In the genomic region with DNA sequence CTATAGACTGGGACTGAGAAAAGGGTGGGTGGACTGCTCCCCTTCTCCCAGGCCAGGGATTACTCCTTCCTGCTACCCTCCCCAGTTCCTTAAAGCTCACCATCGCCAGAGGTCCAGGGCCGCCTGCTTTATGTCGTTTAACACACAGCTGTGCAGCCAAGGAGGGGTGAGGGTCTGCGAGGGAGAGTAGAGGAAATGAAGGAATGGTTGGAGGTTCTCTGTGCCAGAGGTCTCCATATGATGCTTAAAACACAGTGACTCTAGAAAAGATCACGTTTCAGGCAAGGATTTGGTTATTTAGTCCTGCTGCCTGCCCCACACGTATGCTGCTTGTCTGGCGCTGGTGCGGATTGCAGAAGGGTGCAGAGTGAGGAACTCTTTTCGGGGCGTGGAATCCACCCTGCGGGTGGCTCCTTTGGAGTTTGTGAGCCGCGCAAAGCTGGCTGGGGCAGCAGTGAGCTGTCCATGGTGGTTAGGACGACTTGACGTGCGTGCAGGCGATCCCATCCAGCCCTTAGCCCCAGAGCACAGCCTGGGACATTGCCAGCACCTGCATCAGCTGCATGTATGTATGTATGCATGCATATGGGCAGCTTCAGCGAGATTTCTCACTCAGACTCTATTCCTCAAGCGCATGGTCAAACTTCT, we compare ENCODE assay signal across 9 mouse cellular contexts. TPM values are rescaled to one million over a fixed set of nuclear protein-coding genes. Genes with fewer than 3 reads are reported as not detected.
DNase-seq lines count a peak whose midpoint lies in the region; ATAC-seq lines count a peak whose summit lies in the region.
"Had no signal": no experiment of that assay in that cellular context is flagged by ENCODE, and none has a peak within 500 bp of the region (broad histone marks: within the 10 kb centered on the region; RNA-seq: fewer than 3 reads in every experiment).

No protein-coding gene starts in this region.

- no peak overlapping the region for H3K4me3 ChIP-seq in hindbrain, embryonic 11.5 days (ENCODE audit: low read depth, low read length)
- no peak overlapping the region for H3K4me3 ChIP-seq in hindbrain, embryonic 13.5 days
- H3K4me3 ChIP-seq in embryonic facial prominence, embryonic 14.5 days (ENCODE audit: low read depth, low read length): no peak overlapping the region
- peak overlapping the region; percentile 48 for H3K4me3 ChIP-seq in megakaryocyte, embryonic 14.5 days (replicated peaks)
- H3K4me3 ChIP-seq: liver, embryonic 13.5 days had no signal

- peaks cover 18% of the 10 kb centered on the region for H3K27me3 ChIP-seq in hindbrain, embryonic 11.5 days (ENCODE audit: control insufficient read depth, insufficient read depth, low read length)
- H3K27me3 ChIP-seq in hindbrain, embryonic 13.5 days: peaks cover 63% of the 10 kb centered on the region
- peaks cover 29% of the 10 kb centered on the region for H3K27me3 ChIP-seq in embryonic facial prominence, embryonic 14.5 days (replicated peaks; ENCODE audit: control insufficient read depth, insufficient read depth, low read length)
- H3K27me3 ChIP-seq in megakaryocyte, embryonic 14.5 days (replicated peaks): peaks cover 59% of the 10 kb centered on the region

- 5% methylated on average over 19 of the region's 19 CpGs for WGBS in hindbrain, embryonic 11.5 days
- 6% methylated on average over 19 of the region's 19 CpGs for WGBS in hindbrain, embryonic 13.5 days
- 3% methylated on average over 18 of the region's 19 CpGs for WGBS in embryonic facial prominence, embryonic 14.5 days

- no peaks in the 10 kb centered on the region for H3K36me3 ChIP-seq in hindbrain, embryonic 11.5 days (ENCODE audit: control insufficient read depth, insufficient read depth, low read length)
- H3K36me3 ChIP-seq in hindbrain, embryonic 13.5 days: no peaks in the 10 kb centered on the region
- no peaks in the 10 kb centered on the region for H3K36me3 ChIP-seq in embryonic facial prominence, embryonic 14.5 days (ENCODE audit: control insufficient read depth, insufficient read depth, low read length)
- no peaks in the 10 kb centered on the region for H3K36me3 ChIP-seq in megakaryocyte, embryonic 14.5 days (replicated peaks; ENCODE audit: low read length)
- H3K36me3 ChIP-seq: liver, embryonic 13.5 days had no signal

- H3K27ac ChIP-seq in hindbrain, embryonic 11.5 days (ENCODE audit: low read depth, low read length): no peak overlapping the region
- no peak overlapping the region for H3K27ac ChIP-seq in hindbrain, embryonic 13.5 days
- no peak overlapping the region for H3K27ac ChIP-seq in embryonic facial prominence, embryonic 14.5 days (replicated peaks; ENCODE audit: low read depth, low read length)
- H3K27ac ChIP-seq: liver, embryonic 13.5 days had no signal

- peak; percentile 36 for DNase-seq in hindbrain, embryonic 11.5 days (ENCODE audit: low spot score)
- peak; percentile 49 for DNase-seq in WW6 (ENCODE audit: low read depth, low spot score)
- peak; percentile 88 for DNase-seq in embryonic facial prominence, embryonic 14.5 days (ENCODE audit: low spot score)
- DNase-seq in cerebellum, adult 9-11 months: no peak
- DNase-seq in cerebellum, adult 8-10 months: no peak
- no peak for DNase-seq in spleen, adult 12 weeks (ENCODE audit: low spot score)
- DNase-seq: liver, embryonic 13.5 days had no signal

- H3K4me1 ChIP-seq in hindbrain, embryonic 11.5 days (replicated peaks; ENCODE audit: control insufficient read depth, insufficient read depth, low read length): no peaks in the 10 kb centered on the region
- H3K4me1 ChIP-seq in hindbrain, embryonic 13.5 days (replicated peaks): peaks cover 19% of the 10 kb centered on the region
- H3K4me1 ChIP-seq in embryonic facial prominence, embryonic 14.5 days (ENCODE audit: control insufficient read depth, insufficient read depth, low read length): no peaks in the 10 kb centered on the region; the same call in 1 of the 2 replicates
- H3K4me1 ChIP-seq in megakaryocyte, embryonic 14.5 days: peaks cover 15% of the 10 kb centered on the region
- H3K4me1 ChIP-seq: liver, embryonic 13.5 days had no signal

- no peak overlapping the region for H3K4me2 ChIP-seq in hindbrain, embryonic 11.5 days (replicated peaks; ENCODE audit: low read depth, low read length)
- H3K4me2 ChIP-seq in hindbrain, embryonic 13.5 days: no peak overlapping the region; the same call in 1 of the 2 replicates
- H3K4me2 ChIP-seq in embryonic facial prominence, embryonic 14.5 days (ENCODE audit: low read depth, low read length): no peak overlapping the region
- H3K4me2 ChIP-seq: liver, embryonic 13.5 days had no signal

- ATAC-seq in hindbrain, embryonic 11.5 days (ENCODE audit: low FRiP score): no peak
- no peak for ATAC-seq in hindbrain, embryonic 13.5 days (ENCODE audit: low FRiP score)
- ATAC-seq in embryonic facial prominence, embryonic 14.5 days (ENCODE audit: low read depth): peak; percentile 56

- no peak overlapping the region for H3K9ac ChIP-seq in hindbrain, embryonic 11.5 days (ENCODE audit: low read depth, low read length)
- H3K9ac ChIP-seq in hindbrain, embryonic 13.5 days: no peak overlapping the region
- H3K9ac ChIP-seq in embryonic facial prominence, embryonic 14.5 days (ENCODE audit: low read depth, low read length): no peak overlapping the region
- H3K9ac ChIP-seq: liver, embryonic 13.5 days had no signal

- no peaks in the 10 kb centered on the region for H3K9me3 ChIP-seq in hindbrain, embryonic 11.5 days (ENCODE audit: control insufficient read depth, low read length)
- no peaks in the 10 kb centered on the region for H3K9me3 ChIP-seq in hindbrain, embryonic 13.5 days
- H3K9me3 ChIP-seq in embryonic facial prominence, embryonic 14.5 days (ENCODE audit: control insufficient read depth, low read length): no peaks in the 10 kb centered on the region
- no peaks in the 10 kb centered on the region for H3K9me3 ChIP-seq in megakaryocyte, embryonic 14.5 days
- H3K9me3 ChIP-seq: liver, embryonic 13.5 days had no signal

RNA-seq across cellular contexts. Expression of a gene that starts 4.3 kb away (rescaled TPM):
- 5.6 and 7.4 TPM in 2 replicates for polyA plus RNA-seq in hindbrain, embryonic 11.5 days (2014; fragmentation: Nextera tagmentation; extraction: Ambion mirVana)
- polyA plus RNA-seq in hindbrain, embryonic 13.5 days (2015; fragmentation: Nextera tagmentation; extraction: Ambion mirVana): 3.9 and 6.4 TPM in 2 replicates
- 11.1 and 11.5 TPM in 2 replicates for polyA plus RNA-seq in embryonic facial prominence, embryonic 14.5 days (2014; fragmentation: Nextera tagmentation; extraction: Ambion mirVana)
- polyA plus RNA-seq in megakaryocyte, embryonic 14.5 days (2012; ENCODE audit: insufficient read depth, low replicate concordance): not detected in 2 replicates
- polyA plus RNA-seq: liver, embryonic 13.5 days had no signal

Comparison
In these comparisons a context has a peak if more than half of its experiments do, and no peak if none do; other contexts are left out.
1. DNase-seq: peak in hindbrain, embryonic 11.5 days (single experiment), WW6 (single experiment) and embryonic facial prominence, embryonic 14.5 days (single experiment); none in cerebellum, adult 9-11 months (single experiment), cerebellum, adult 8-10 months (single experiment) and spleen, adult 12 weeks (single experiment).